Mouse (Mus musculus) heart, embryonic 16.5 days (tissue): ENCODE data around the gene Hoxc11. TPM values are rescaled to one million over a fixed set of nuclear protein-coding genes. Genes with fewer than 3 reads are reported as not detected.

Source experiments
- ATAC-seq: fragments of 200-750 bp; cut with Nextera tagmentation; replicated peaks from 2 replicates; pipeline ENCODE4 v1.8.0; 2017; ENCODE audit warnings: moderate number of reproducible peaks; ENCODE audit not compliant: insufficient read depth, low FRiP score; ENCODE audit errors: extremely low read depth
- H3K27ac ChIP-seq: fragments of 300-500 bp; sonication (generic); 2 replicates; pipeline ENCODE4 v1.5.1; 2014; ENCODE audit warnings: mild to moderate bottlenecking, low read length, control low read depth, moderate library complexity
- H3K27me3 ChIP-seq: fragments of 300-500 bp; sonication (generic); 2 replicates; pipeline ENCODE4 v1.6.1; 2014; ENCODE audit warnings: low read length, mixed read lengths; ENCODE audit not compliant: control insufficient read depth, insufficient read depth
- H3K36me3 ChIP-seq: fragments of 300-500 bp; sonication (generic); 2 replicates; pipeline ENCODE4 v1.6.1; 2014; ENCODE audit not compliant: control insufficient read depth, insufficient read depth
- H3K4me1 ChIP-seq: fragments of 300-500 bp; sonication (generic); 2 replicates; pipeline ENCODE4 v1.6.1; 2014; ENCODE audit warnings: low read length, mixed read lengths; ENCODE audit not compliant: control insufficient read depth, insufficient read depth
- H3K4me2 ChIP-seq: fragments of 300-500 bp; sonication (generic); 2 replicates; pipeline ENCODE4 v1.6.1; 2014; ENCODE audit warnings: low read depth, mild to moderate bottlenecking, control low read depth, low read length
- H3K4me3 ChIP-seq: fragments of 300-500 bp; sonication (generic); 2 replicates; pipeline ENCODE4 v1.5.1; 2014; ENCODE audit warnings: mild to moderate bottlenecking, control low read depth, low read length
- H3K9ac ChIP-seq: fragments of 300-500 bp; sonication (generic); 2 replicates; pipeline ENCODE4 v1.6.1; 2014; ENCODE audit warnings: low read length, control low read depth
- H3K9me3 ChIP-seq: fragments of 300-500 bp; sonication (generic); replicated peaks from 2 replicates; pipeline ENCODE4 v1.6.1; 2016; ENCODE audit warnings: low read length; ENCODE audit not compliant: control insufficient read depth
- WGBS: fragments of 180-500 bp; shearing (Covaris S2); extraction: QIAGEN DNeasy Blood & Tissue Kit; methylation state at CpG from one replicate; pipeline ENCODE4 v1.1.7; 2014; 5-methylcytosine and 5-hydroxymethylcytosine counted together
- polyA plus RNA-seq: library from polyadenylated mRNA; unstranded; fragments of >200 nt; fragmentation: Nextera tagmentation; extraction: Ambion mirVana; gene quantifications from 2 replicates; pipeline ENCODE4 v1.2.1, GENCODE M21; 2015

Gene Hoxc11
- not detected in 2 replicates for polyA plus RNA-seq

- WGBS = under 1% methylated on average over 56 of the region's 57 CpGs
- H3K27ac ChIP-seq = no peak within 1 kb of the TSS
- H3K27me3 ChIP-seq = peaks cover 93% of the 10 kb centered on the region
- H3K4me1 ChIP-seq = no peaks in the 10 kb centered on the region
- H3K9me3 ChIP-seq = no peaks in the 10 kb centered on the region
- ATAC-seq = no peak
- no peaks in the 10 kb centered on the region for H3K36me3 ChIP-seq
- no peak within 1 kb of the TSS for H3K9ac ChIP-seq
- H3K4me2 ChIP-seq = no peak within 1 kb of the TSS
- no peak within 1 kb of the TSS for H3K4me3 ChIP-seq
Observed at GRCm38 (mm10) chr15:102954192-102955006, at the start of gene Hoxc11. Hoxc11 (plus strand) TSS chr15:102954427.

- Histone ChIP-seq H3K4me1 (no peaks in the 10 kb centered on the region), H3K36me3 (no peaks in the 10 kb centered on the region), H3K4me2 (no peak overlapping the region), H3K27ac (no peak overlapping the region), H3K9ac (no peak overlapping the region), H3K4me3 (no peak overlapping the region), H3K9me3 (no peaks in the 10 kb centered on the region), H3K27me3 (peaks cover 69% of the 10 kb centered on the region)
- ATAC-seq = no peak; the same call in 1 of the 2 replicates
- 4% methylated on average over 1 of the region's 1 CpGs for WGBS
Observed at GRCm38 (mm10) chr15:102904946-102905345, 49.3 kb upstream of the Hoxc11 start.

GRCm38 (mm10) chr15:102909536-102909935 is 44.7 kb upstream of the Hoxc11 start:
- Histone ChIP-seq H3K4me2 (no peak overlapping the region), H3K9me3 (no peaks in the 10 kb centered on the region), H3K36me3 (no peaks in the 10 kb centered on the region), H3K4me1 (no peaks in the 10 kb centered on the region), H3K27me3 (peaks cover 82% of the 10 kb centered on the region), H3K4me3 (no peak overlapping the region), H3K27ac (no peak overlapping the region), H3K9ac (no peak overlapping the region)
- WGBS = under 1% methylated on average over 4 of the region's 4 CpGs
- ATAC-seq = no peak

- Histone ChIP-seq H3K27me3 (peaks cover 85% of the 10 kb centered on the region), H3K9ac (no peak overlapping the region), H3K4me3 (no peak overlapping the region), H3K4me2 (no peak overlapping the region), H3K9me3 (no peaks in the 10 kb centered on the region), H3K4me1 (no peaks in the 10 kb centered on the region), H3K27ac (no peak overlapping the region), H3K36me3 (no peaks in the 10 kb centered on the region)
- no peak for ATAC-seq
- under 1% methylated on average over 18 of the region's 18 CpGs for WGBS
Observed at GRCm38 (mm10) chr15:102910038-102910437, 44.2 kb upstream of the Hoxc11 start.

GRCm38 (mm10) chr15:102910496-102911095 is 43.6 kb upstream of the Hoxc11 start:
- Histone ChIP-seq H3K4me3 (no peak overlapping the region), H3K4me1 (no peaks in the 10 kb centered on the region), H3K36me3 (no peaks in the 10 kb centered on the region), H3K9me3 (no peaks in the 10 kb centered on the region), H3K4me2 (no peak overlapping the region), H3K27me3 (peaks cover 82% of the 10 kb centered on the region), H3K27ac (no peak overlapping the region), H3K9ac (no peak overlapping the region)
- 3% methylated on average over 22 of the region's 22 CpGs for WGBS
- ATAC-seq = no peak

GRCm38 (mm10) chr15:102913038-102913585 is 41.1 kb upstream of the Hoxc11 start:
- no peak for ATAC-seq
- Histone ChIP-seq H3K27ac (no peak overlapping the region), H3K36me3 (no peaks in the 10 kb centered on the region), H3K9me3 (no peaks in the 10 kb centered on the region; the same call in 1 of the 2 replicates), H3K4me1 (no peaks in the 10 kb centered on the region), H3K4me3 (no peak overlapping the region), H3K9ac (no peak overlapping the region), H3K4me2 (no peak overlapping the region), H3K27me3 (peaks cover 86% of the 10 kb centered on the region)
- WGBS = 1% methylated on average over 19 of the region's 19 CpGs

- under 1% methylated on average over 20 of the region's 20 CpGs for WGBS
Observed at GRCm38 (mm10) chr15:102917972-102918572, 36.2 kb upstream of the Hoxc11 start.

GRCm38 (mm10) chr15:102918611-102919265 is 35.5 kb upstream of the Hoxc11 start:
- 2% methylated on average over 7 of the region's 7 CpGs for WGBS
- no peak overlapping the region for H3K9ac ChIP-seq
- H3K4me1 ChIP-seq = peaks cover 3% of the 10 kb centered on the region; the same call in 1 of the 2 replicates
- no peak for ATAC-seq
- no peaks in the 10 kb centered on the region; the same call in 1 of the 2 replicates for H3K9me3 ChIP-seq
- H3K36me3 ChIP-seq = no peaks in the 10 kb centered on the region
- H3K27me3 ChIP-seq = peaks cover 90% of the 10 kb centered on the region
- no peak overlapping the region for H3K27ac ChIP-seq
- H3K4me2 ChIP-seq = no peak overlapping the region
- no peak overlapping the region for H3K4me3 ChIP-seq

More at GRCm38 (mm10) chr15:102917972-102918572, 36.2 kb upstream of the Hoxc11 start:
- no peak overlapping the region for H3K9ac ChIP-seq
- H3K4me1 ChIP-seq = peaks cover 3% of the 10 kb centered on the region; the same call in 1 of the 2 replicates
- no peaks in the 10 kb centered on the region for H3K36me3 ChIP-seq
- no peak for ATAC-seq
- no peak overlapping the region for H3K27ac ChIP-seq
- no peak overlapping the region for H3K4me3 ChIP-seq
- peaks cover 90% of the 10 kb centered on the region for H3K27me3 ChIP-seq
- H3K4me2 ChIP-seq = no peak overlapping the region
- no peaks in the 10 kb centered on the region; the same call in 1 of the 2 replicates for H3K9me3 ChIP-seq
